Mouse (Mus musculus) frontal cortex, postnatal 10 days (tissue): ENCODE results near the gene Ino80.

Experiments used
- DNase-seq, 2 experiments: peaks; one replicate each; pipeline ENCODE4 v3.0.0; 2022; ENCODE audit warnings: low spot score in 2 of 2, mixed read lengths in 1 of 2

Gene Ino80

GRCm38 (mm10) chr2:119353707-119354106 is 123.8 kb downstream of the Ino80 start:
- no peak for DNase-seq

GRCm38 (mm10) chr2:119350555-119351486 is 126.7 kb downstream of the Ino80 start, which contains the start of gene Chac1:
Gene Chac1, plus strand, starts transcription at chr2:119351229.
- peak; percentile 93 to 94 for DNase-seq

DNA sequence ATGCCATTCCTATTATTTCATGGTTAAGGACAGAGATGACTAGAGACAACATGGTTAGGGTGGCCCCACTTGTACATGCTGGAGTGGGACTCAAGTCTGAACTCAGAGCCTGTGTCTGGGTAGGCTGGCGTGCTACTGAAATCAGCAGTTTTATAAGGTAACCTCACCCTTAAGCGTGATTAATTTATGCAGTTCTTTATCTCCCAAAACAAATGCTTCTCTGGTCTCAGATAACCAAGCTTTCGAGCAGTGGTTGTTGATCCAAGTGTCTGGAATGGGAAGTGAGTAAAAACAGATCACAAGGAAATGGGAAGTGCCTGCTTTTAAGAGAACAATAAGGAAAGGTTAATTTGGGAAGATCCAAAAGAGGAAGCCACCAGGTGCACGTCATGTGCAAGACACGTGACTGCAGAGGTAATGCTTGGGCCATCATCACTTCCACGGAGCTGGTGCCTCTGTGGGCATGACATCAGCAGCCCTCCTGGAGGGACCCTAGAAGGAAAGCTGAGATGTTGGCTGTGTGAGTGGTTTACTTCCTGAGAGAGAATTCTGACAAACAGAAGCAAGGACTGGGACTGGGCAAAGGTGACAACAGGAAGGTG is 132.8 kb downstream of the Ino80 start:
- DNase-seq, result no peak

- DNase-seq, result peak; percentile 64 to 76
Observed at GRCm38 (mm10) chr2:119337425-119338265, 139.8 kb downstream of the Ino80 start.

GRCm38 (mm10) chr2:119336470-119336869 is 141.0 kb downstream of the Ino80 start:
- DNase-seq, result no peak

GRCm38 (mm10) chr2:119336002-119336401 is 141.5 kb downstream of the Ino80 start:
- DNase-seq, result no peak

GRCm38 (mm10) chr2:119335535-119335934 is 142.0 kb downstream of the Ino80 start:
- DNase-seq, result no peak

- DNase-seq, result no peak
Observed at GRCm38 (mm10) chr2:119334964-119335525, 142.4 kb downstream of the Ino80 start.

DNA sequence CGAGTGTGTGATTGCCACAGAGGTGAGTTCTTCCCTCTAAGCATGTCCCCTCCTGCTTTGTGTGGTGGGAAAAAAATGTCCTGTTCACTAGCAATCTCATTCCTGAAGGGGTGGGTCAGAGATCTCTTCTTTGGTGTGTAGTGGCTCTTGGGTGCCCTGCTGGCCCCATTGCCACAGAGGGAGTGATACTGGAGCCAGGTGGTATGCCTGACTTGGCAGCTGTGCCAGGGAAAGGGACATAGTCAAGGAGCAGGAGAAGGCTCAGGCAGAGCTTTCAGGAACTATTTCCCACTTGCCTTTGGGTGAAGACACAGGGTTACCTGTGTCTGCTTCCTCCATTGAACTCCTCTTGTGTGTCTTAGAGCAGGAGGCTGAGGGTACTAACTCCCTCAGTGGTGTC is 143.4 kb downstream of the Ino80 start:
- DNase-seq, result no peak

GRCm38 (mm10) chr2:119332177-119332661 is 145.3 kb downstream of the Ino80 start:
- no peak for DNase-seq

- no peak for DNase-seq
Observed at GRCm38 (mm10) chr2:119330795-119331194, 146.7 kb downstream of the Ino80 start.

DNA sequence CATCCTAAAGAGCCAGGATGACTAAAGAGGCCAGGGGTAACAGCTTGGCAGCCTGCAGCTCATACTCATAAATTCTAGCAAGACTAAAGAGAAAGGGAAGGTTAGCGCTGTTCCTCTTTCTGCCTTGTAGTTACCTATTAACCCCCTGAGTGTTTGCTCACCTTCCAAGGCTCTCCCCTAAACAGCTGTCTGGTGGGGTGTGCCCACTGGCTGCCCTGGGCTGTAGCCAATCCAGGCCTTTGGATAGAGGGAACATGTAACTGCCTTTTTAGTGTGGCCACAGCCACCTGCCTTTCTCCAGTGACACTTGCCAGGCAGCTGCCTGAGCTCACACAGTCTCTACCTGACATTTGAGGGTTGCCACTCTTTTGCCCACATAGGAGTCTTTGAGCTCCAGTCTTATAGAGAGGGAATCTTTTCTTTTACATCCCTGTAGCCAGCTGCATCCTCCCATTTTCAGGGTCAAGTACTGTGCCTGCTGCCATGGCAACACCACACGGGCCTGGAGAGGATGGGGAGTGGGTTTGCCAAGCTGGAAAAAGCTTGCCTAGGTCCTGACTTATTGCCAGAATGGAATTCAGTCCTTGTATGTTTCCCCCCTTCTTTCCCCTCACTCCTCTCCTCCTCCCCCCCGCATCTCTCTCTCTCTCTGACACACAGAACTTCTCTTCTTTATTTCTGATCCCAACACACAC is 148.2 kb downstream of the Ino80 start:
- no peak for DNase-seq

- DNase-seq, result no peak
Observed at GRCm38 (mm10) chr2:119328546-119328945, 148.9 kb downstream of the Ino80 start.

DNA sequence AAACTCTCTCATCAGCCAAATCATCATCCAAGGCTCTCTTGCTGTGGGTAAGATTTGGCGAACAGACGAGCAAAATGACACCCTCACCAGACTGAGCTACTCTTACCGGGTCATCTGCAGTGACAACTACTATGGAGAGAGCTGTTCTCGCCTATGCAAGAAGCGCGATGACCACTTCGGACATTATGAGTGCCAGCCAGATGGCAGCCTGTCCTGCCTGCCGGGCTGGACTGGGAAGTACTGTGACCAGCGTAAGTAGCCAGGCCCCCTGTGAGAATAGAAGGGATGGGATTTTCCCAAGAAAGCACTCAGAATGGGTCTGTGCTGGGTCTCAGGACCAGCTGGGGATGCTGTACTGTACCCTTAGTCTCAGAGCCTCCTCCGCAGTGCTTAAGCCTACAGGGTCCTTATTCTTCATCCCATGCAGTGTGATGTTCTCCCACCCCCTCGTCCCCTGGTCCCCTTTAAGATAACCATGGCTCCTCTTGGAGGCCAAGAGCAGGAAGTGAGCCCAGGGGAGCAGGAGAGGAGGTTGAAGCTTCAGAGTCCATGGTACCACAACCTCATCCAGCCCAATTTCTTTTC is 149.5 kb downstream of the Ino80 start:
- DNase-seq, result no peak

DNA sequence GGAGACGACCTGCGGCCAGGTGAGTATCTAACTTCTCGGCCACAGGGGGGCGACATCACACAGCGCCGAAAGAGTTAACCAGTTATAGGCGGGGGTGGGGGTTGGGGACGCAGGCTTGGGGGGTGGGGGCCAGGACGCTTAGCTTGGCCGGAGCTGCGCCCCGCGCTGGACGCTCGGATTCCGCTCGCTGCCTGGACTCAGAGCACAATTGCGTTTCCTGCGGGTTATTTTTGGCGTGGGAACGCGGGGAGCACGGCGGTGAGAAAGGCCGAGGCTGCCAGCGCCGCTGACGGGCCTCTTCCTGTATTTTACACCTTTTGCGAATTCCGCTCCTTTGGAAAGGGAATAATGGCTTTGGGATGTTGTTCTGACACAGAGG is 150.4 kb downstream of the Ino80 start:
- DNase-seq, result peak in 1 of 2 experiments; percentile 38

DNA sequence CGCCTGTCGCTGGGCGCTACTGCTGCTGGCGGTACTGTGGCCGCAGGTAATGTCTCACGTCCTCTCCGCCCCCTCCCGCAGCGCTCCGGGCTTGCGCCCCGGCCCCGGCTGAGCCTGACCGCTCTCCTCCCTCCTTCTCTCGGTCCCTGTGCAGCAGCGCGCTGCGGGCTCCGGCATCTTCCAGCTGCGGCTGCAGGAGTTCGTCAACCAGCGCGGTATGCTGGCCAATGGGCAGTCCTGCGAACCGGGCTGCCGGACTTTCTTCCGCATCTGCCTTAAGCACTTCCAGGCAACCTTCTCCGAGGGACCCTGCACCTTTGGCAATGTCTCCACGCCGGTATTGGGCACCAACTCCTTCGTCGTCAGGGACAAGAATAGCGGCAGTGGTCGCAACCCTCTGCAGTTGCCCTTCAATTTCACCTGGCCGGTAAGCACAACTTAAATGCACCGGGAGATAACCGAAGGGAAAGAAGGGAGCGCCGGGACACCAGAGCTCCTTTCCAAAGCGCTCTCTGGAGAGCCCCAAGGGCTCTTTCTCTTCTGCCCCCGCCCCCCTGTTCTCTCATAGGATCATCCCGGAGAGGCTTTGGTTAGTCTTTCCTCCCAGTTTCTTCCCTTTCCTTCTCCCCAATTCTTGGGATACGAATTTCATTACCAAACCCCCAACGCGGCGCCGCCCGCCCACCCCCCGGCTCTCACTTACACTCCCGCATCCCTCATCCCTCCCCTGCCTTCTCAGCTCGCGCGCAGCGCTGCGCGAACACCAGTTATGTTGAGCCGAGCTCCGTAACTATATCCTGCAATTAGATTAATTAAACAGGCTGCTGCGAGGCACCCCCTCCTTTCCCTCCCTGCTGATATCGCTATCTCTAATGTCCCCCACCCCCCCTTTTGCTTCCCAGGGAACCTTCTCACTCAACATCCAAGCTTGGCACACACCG is 151.1 kb downstream of the Ino80 start:
- no peak for DNase-seq

DNA sequence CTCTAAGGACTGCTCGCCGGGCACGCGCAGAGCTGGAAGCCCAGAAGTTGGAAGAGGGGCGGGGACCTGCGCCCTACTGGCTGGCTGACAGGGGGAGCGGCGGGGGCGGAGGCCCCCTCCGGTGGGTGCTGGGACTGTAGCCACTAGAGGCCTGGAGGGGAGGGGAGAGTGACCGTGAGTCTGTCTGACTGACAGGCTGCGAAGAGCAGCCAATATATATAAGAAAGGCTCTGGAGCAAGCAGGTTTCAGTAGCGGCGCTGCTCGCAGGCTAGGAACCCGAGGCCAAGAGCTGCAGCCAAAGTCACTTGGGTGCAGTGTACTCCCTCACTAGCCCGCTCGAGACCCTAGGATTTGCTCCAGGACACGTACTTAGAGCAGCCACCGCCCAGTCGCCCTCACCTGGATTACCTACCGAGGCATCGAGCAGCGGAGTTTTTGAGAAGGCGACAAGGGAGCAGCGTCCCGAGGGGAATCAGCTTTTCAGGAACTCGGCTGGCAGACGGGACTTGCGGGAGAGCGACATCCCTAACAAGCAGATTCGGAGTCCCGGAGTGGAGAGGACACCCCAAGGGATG is 151.8 kb downstream of the Ino80 start, which contains the start of gene Dll4:
TSS of gene Dll4 (plus strand) at position 217 of the 576 bp plus-strand sequence.
- no peak for DNase-seq

GRCm38 (mm10) chr2:119324576-119325318 is 152.7 kb downstream of the Ino80 start:
- no peak for DNase-seq
